Mouse (Mus musculus): ENCODE data around the gene Serinc1. TPM values are rescaled to one million over a fixed set of nuclear protein-coding genes. Genes with fewer than 3 reads are reported as not detected.

Gene Serinc1
- total and polyA plus RNA-seq, 3 experiments, result 38.3 to 42.8 TPM; not detected in 1

- TF ChIP-seq MEF2A (IDR thresholded peaks at IDR 0.05; ENCODE audit: extremely low read depth, insufficient replicate concordance, low read depth, low read length, poor library complexity, severe bottlenecking) (no peak), ZC3H11A (IDR thresholded peaks at IDR 0.05; ENCODE audit: low read depth, low read length) (no peak), TCF12 (IDR thresholded peaks at IDR 0.05; ENCODE audit: low read depth, low read length) (peak; percentile 62; the same call in 1 of the 2 replicates), POLR2AphosphoS5 (IDR thresholded peaks at IDR 0.05; ENCODE audit: borderline replicate concordance, low read depth, low read length) (no peak)
Observed at GRCm38 (mm10) chr10:57532218-57533101, at the start of gene Serinc1 (continued).

GRCm38 (mm10) chr10:57576721-57577120, 44.4 kb upstream of the Serinc1 start:
- no peak for TF ChIP-seq MAFK (IDR thresholded peaks at IDR 0.05; ENCODE audit: borderline replicate concordance, low read depth, low read length)
- TF ChIP-seq CHD1 (IDR thresholded peaks at IDR 0.05; ENCODE audit: low read depth, low read length), result no peak
- TF ChIP-seq ZNF384 (IDR thresholded peaks at IDR 0.05; ENCODE audit: low read depth, low read length), result no peak
- TF ChIP-seq RCOR1 (IDR thresholded peaks at IDR 0.05; ENCODE audit: low read depth, low read length), result no peak
- TF ChIP-seq CHD2 (IDR thresholded peaks at IDR 0.05; ENCODE audit: low read length), result no peak
- TF ChIP-seq MEF2A (IDR thresholded peaks at IDR 0.05; ENCODE audit: extremely low read depth, insufficient replicate concordance, low read depth, low read length, poor library complexity, severe bottlenecking), result no peak
- no peak for TF ChIP-seq MAZ (IDR thresholded peaks at IDR 0.05; ENCODE audit: low read depth, low read length)
- TF ChIP-seq GATA1 (IDR thresholded peaks at IDR 0.05; ENCODE audit: low read depth, low read length), result no peak
- TF ChIP-seq TCF12 (IDR thresholded peaks at IDR 0.05; ENCODE audit: low read depth, low read length), result no peak
- no peak for TF ChIP-seq MYC (IDR thresholded peaks at IDR 0.05; ENCODE audit: low read depth, low read length)
- TF ChIP-seq UBTF (IDR thresholded peaks at IDR 0.05; ENCODE audit: borderline replicate concordance, insufficient read depth, low read depth, low read length), result no peak
- TF ChIP-seq SIN3A (IDR thresholded peaks at IDR 0.05; ENCODE audit: low read length), result no peak
- TF ChIP-seq POLR2A (IDR thresholded peaks at IDR 0.05; ENCODE audit: control insufficient read depth in 1 of 2, insufficient read depth in 1 of 2, low read depth in 1 of 2, low read length in 2 of 2, poor library complexity in 1 of 2), result no peak
- no peak for TF ChIP-seq KAT2A (conservative IDR thresholded peaks at IDR 0.05; ENCODE audit: low read depth, low read length)
- no peak for TF ChIP-seq NRF1 (IDR thresholded peaks at IDR 0.05; ENCODE audit: insufficient read depth, low read depth, low read length, poor library complexity, severe bottlenecking)
- TF ChIP-seq TBP (IDR thresholded peaks at IDR 0.05; ENCODE audit: low read depth, low read length), result no peak
- no peak for TF ChIP-seq MAX (IDR thresholded peaks at IDR 0.05; ENCODE audit: low read length)
- Histone ChIP-seq H3K36me3 (ENCODE audit: control insufficient read depth in 1 of 2, insufficient read depth in 2 of 2, low read length in 2 of 2) (no peaks in the 10 kb centered on the region), H3K4me3 (ENCODE audit: control insufficient read depth in 1 of 2, insufficient read depth in 1 of 2, low read depth in 2 of 2, low read length in 2 of 2) (no peak overlapping the region), H3K4me1 (ENCODE audit: control insufficient read depth in 1 of 2, insufficient read depth in 2 of 2, low read length in 2 of 2) (no peaks in the 10 kb centered on the region), H3K27ac (ENCODE audit: control insufficient read depth, low read depth, low read length) (no peak overlapping the region), H3K79me2 (ENCODE audit: control insufficient read depth, insufficient read depth, low read length, poor library complexity) (no peaks in the 10 kb centered on the region), H3K27me3 (ENCODE audit: control insufficient read depth in 1 of 2, insufficient read depth in 2 of 2, low read length in 2 of 2) (no peaks in the 10 kb centered on the region), H3K9ac (ENCODE audit: control insufficient read depth, low read depth, low read length, poor library complexity, severe bottlenecking) (no peak overlapping the region), H3K9me3 (replicated peaks; ENCODE audit: insufficient read depth, low read length) (no peaks in the 10 kb centered on the region)
- DNase-seq (ENCODE audit: low read depth, low spot score), result no peak
